Mouse (Mus musculus) T-helper 2 cell (primary cell): ENCODE measurements at regions not wholly inside any gene's neighbourhood (a gene's known extent, or its start where the extent isn't known, plus 50 kb on each side); places are given as distances from the start of the nearest gene placed in this dataset.

Experiments used
- in situ Hi-C: fragments of 300-600 bp; cut with MboI, MseI; formaldehyde crosslinking; loops from one replicate; pipeline ENCODE4 v1.15.1; 2025; ENCODE audit warnings: high pct_unique_total_duplicates

DNA sequence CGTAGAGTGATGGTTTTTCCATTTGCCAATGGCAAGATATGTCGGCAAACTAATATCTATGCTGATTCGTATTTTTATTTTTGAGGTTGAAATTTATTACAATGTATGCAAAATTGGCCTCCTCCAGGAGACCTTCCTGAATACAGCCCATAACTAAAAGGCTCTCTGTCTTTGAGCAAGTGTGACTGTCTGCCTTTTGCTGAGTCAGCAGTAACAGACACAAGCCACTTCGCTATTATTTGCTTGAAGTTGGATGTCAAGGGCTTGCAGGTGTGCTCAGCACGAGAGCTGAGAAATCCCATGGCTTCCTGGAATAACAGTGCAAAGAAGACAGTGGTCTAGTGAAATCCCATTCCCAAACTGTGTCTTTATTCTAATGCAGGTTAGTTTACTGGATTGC is 56.9 kb downstream of the Dmrt2 start:
- in situ Hi-C loops, result no loop called here

- in situ Hi-C loops, result no loop called here
These were observed 57.4 kb downstream of the Dmrt2 start for GRCm38 (mm10) chr19:25729633-25730032.

DNA sequence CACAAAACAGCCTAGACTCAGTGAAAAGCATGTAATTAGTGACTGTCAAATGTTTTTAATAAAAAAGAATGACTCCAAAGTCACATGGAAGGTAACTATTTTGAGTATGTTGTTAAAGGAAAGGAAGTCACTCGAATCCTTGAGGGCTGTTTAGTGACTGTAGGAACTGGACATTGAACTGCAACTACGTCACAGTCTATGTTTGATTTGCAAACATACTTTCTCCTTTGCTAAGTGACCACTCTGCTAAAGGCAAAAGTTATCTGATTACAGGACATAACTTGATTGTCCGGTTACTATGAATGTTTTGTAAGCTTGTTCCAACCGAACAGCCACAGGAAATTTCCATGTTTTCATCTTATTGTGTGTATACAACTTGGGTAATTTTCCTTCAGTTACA is 106.2 kb downstream of the Dmrt2 start:
- in situ Hi-C loops, result no loop called here

DNA sequence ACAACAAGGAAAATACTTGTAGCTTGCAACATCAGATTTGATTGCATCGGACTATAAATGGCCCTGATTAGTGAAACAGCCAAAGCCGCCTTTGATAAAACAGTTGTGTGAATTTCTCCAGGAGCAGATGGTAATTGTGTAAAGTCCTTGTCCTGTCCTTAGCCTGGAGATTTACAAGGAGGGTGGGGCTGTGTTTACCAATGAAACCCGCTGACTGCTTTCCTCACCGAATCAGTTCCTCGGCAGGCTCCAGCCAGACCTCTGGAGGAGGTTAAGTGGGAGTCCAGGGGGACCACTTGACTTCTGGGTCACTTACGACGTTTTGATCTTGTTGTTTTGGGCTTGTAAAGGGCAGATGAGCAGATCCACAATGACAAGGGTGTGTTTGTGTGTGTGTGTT is 107.1 kb downstream of the Dmrt2 start:
- in situ Hi-C loops, result no loop called here

DNA sequence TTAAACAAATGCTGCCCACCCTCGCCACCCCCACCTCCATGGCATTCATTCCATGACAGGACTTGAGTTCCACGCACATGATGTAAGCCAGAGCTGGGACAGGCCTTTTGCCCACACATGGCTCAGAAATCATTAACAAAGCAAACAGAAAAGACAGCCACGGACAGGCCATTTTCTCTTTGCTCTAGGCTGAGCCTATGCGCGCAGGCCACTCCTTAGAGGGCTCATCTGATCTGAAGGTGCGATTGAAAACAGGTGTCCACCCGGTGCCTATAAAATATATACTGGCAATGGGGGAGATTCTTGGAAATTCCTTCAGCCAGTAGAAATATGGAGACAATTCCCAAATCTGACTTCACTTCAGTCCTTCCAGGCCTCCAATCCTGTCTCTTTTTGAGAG is 109.1 kb downstream of the Dmrt2 start:
- in situ Hi-C loops, result no loop called here

GRCm38 (mm10) chr19:25802692-25803091 is 130.5 kb downstream of the Dmrt2 start:
- in situ Hi-C loops, result no loop called here

DNA sequence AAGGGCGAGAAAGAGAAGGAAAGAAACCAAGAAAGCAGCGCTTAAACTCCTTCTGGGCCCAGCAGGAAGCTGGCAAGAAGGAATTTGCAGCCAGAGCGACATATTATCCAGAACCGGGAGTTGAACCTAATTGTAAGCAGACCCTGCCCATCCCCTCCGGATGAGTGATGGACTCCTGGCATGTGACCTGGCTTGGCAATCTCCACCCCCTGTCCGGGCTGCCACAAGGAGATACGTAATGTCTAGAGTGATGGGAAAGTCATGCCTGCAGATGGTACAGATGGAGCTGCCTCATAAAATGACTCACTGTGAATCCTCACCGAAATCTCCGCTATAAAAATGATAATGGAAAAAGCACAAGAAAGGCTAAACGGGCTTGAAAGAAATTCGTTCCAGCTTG is 133.1 kb downstream of the Dmrt2 start:
- in situ Hi-C loops, result no loop called here

- in situ Hi-C loops, result no loop called here
These were observed 141.4 kb downstream of the Dmrt2 start for GRCm38 (mm10) chr19:25813651-25814050.

DNA sequence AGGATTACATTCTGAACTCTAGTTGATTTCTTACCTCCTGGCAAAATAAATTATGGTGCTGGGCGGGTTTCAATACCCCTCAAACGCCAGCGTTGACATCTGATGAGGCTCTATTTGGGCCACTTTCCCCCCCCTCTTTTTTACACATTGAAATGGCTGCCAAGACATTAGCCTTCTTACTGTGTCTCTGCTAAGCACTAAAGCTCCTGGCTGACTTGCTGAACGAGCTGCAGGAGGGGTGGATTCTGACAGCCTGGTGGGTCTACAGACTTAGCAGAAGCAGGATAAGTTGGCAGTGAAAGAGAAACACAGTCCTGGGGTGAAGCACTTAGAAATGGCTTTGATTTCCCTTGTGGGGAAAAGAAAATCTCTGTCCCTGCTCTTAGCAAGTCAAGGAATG is 172.9 kb downstream of the Dmrt2 start:
- in situ Hi-C loops, result no loop called here

DNA sequence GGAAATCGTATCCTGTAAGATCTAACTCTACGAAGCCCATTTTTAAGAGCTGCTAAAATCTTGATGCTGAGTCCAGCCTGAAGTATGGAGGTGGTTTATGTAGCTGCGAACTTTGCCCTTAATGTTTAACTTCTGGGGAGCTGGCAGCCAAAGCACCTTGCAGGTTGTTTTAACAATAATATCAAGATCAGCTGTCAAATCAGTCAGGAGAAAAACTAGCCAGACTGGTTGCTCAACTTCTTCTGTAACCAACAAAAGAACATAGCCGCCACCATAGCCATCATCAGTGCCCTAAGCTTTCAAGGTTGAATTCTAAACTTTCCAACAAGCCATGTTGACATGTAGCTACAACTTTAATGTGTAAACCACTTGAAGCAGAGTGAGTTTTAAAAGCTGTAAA is 184.1 kb downstream of the Dmrt2 start:
- in situ Hi-C loops, result no loop called here

DNA sequence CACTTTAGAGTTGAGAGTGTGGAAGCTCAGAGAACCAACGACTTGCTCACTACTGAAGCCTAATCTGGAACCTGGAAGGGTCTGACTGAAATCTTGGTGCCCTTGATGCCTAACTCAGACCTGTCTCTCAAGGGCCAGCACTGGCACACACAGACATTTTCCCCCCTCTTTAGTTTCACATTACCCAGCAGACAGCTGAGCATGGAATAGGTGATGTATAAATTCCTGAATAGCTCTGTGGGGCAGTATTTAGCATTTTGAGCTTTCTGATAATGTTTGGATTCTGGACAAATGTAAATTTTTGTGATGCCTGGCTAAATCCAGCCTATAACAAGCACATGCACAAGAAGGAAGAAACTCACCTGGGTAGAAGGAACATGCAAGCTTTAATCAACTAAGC is 191.1 kb downstream of the Dmrt2 start:
- in situ Hi-C loops, result no loop called here

DNA sequence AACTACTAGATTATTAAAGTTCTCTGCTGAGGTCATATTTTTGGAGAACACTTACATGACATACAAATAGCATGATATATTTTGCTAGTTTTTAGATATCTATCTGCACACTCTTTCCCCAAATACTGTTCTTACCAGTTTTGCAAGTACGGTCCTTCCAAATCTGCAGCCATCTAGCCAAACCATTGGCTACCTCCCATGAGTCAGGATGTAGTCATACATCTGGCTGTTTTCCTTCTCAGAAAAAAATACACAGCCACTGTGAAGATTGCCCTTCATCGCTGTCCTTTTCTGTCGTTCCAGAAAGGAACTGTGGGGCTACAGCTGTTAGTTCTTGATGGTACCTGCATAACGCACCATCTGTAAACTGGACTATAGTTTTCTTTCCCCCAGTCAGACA is 234.5 kb downstream of the Dmrt2 start:
- in situ Hi-C loops, result no loop called here

DNA sequence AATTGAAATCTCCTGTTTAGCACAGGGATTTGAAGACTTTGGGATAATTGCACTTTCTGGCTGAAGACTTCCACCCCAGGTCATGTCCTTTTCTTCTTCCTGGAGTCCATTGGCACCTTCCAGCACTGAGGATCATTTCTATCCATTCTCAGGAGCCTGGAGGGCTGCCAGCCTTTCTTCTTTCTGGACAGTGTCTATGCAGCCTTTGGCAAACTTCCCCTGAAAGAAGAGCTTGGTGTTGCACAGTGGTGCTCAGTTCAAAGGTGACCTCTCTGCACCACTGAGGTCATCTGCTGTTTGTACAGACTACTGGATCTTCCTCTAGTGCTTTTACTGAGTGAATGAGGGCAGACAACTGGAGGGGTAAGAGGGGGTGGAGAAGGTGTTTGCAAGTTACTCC is 249.8 kb downstream of the Dmrt2 start:
- in situ Hi-C loops, result no loop called here

GRCm38 (mm10) chr19:25922806-25923205 is 250.6 kb downstream of the Dmrt2 start:
- in situ Hi-C loops, result no loop called here

- in situ Hi-C loops, result no loop called here
These were observed 251.6 kb downstream of the Dmrt2 start for GRCm38 (mm10) chr19:25923727-25924384.

DNA sequence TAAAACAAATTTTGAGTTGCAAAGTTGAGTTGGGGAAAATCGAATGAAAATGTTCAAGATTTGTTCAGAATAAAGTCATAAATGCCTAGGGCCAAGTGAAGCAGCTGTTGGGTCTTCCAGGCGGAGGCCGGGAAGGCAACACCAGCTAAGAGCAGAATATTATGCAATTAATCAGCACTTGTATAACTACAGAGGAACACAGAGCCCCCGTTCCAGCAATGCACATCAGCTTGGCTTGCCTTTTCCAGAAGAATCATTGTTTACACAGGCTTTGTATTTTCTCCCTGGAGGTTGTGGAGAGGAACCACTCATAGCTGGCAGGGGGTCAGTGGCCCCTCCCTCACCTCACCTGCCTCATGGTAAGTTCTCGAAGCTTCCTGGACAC is 252.2 kb downstream of the Dmrt2 start:
- in situ Hi-C loops, result no loop called here

GRCm38 (mm10) chr19:25927220-25927619 is 255.0 kb downstream of the Dmrt2 start:
- in situ Hi-C loops, result no loop called here

- in situ Hi-C loops, result no loop called here
These were observed 265.1 kb downstream of the Dmrt2 start for GRCm38 (mm10) chr19:25937343-25937742.

GRCm38 (mm10) chr19:25971210-25971609 is 299.0 kb downstream of the Dmrt2 start:
- in situ Hi-C loops, result no loop called here

DNA sequence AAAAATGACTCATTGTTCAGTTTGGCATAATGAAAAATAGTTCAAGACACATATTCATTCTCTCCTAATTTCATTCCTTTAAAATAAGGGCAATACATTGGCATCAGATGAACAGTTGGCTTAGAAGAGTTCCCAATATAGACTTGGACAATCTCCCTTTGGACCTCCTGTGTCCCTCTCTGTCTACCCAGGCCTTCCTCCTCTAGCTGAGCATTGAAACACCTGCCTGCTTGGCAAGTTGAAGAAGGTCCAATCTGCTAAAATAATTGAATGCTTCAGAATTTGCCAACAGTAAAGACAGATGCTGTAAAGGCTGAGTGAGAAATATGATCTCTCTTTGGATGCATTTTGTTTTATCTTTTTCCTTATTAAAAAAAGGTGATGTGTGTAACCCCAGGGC is 303.0 kb downstream of the Dmrt2 start:
- in situ Hi-C loops, result no loop called here

- in situ Hi-C loops, result no loop called here
These were observed 308.1 kb downstream of the Dmrt2 start for GRCm38 (mm10) chr19:25980308-25980707.

DNA sequence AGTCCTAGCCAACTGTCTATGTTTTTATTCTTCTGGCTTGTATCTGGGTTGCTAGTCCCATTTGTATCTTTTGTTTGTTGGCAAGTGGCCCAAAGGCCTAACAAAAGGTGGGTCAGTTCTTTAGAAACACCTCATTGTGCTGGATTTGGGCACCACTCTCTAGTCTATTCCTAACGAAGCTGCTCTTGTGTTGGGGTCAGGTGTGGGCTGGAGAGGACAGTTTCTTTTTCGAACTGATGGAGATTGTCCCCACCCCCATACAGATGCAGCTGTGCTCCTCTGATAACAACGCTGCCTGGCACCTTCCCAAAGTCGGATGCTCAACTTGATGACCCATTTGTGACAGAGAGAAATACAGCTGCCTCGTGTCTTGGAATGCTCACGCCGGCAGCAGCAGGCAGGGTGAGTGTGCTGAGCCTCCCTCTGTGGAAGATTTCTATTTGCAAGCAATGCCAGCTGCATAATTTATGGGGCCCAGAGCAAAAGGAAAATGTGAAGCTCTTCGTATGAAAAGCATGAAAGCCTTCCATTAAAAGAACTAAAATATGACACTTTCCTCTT is 342.5 kb downstream of the Dmrt2 start:
- in situ Hi-C loops, result no loop called here

- in situ Hi-C loops, result no loop called here
These were observed 348.9 kb downstream of the Dmrt2 start for GRCm38 (mm10) chr19:26021141-26021540.

DNA sequence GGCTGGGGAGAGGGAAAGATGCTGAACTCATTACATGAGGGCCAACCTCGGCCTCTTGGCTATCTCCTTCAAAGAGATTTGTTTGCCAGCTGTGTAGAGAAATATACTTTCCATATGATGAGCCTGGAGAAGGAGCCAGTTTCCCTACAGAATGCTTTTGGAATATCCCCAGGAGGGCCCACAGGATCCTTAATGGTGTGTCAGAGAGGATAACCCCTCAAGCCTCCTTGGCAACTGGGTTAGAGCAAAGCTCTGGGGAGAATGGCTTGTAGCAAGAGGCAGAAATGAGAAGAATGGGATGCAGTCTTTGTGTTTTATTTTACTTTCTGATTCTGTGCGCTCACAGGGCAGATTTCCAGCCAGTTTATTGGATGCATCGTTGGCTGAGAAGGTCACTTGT is 353.9 kb downstream of the Dmrt2 start:
- in situ Hi-C loops, result no loop called here
